Mouse (Mus musculus) frontal cortex, postnatal 36 days (tissue): ENCODE results near the gene Klc1.
A peak's percentile ranks its signal among the peaks of the same experiment; 100 is the strongest.

Experiments used
- DNase-seq, 2 experiments: peaks; one replicate each; pipeline ENCODE4 v3.0.0; 2022; ENCODE audit warnings: low spot score in 2 of 2

The Klc1 gene

GRCm38 (mm10) chr12:111743981-111744423 is 14.6 kb upstream of the Klc1 start:
- DNase-seq = no peak

- no peak for DNase-seq
Observed at GRCm38 (mm10) chr12:111745274-111745673, 13.4 kb upstream of the Klc1 start.

GRCm38 (mm10) chr12:111746091-111746490 is 12.6 kb upstream of the Klc1 start:
- no peak for DNase-seq

- DNase-seq = no peak
Observed at GRCm38 (mm10) chr12:111747421-111747820, 11.2 kb upstream of the Klc1 start.

GRCm38 (mm10) chr12:111750739-111751138 is 7.9 kb upstream of the Klc1 start:
- DNase-seq = no peak

- peak in 1 of 2 experiments; percentile 47 for DNase-seq
Observed at GRCm38 (mm10) chr12:111752491-111752890, 6.2 kb upstream of the Klc1 start.

- no peak for DNase-seq
Observed at GRCm38 (mm10) chr12:111753347-111753746, 5.3 kb upstream of the Klc1 start.

GRCm38 (mm10) chr12:111754710-111755109 is 3.9 kb upstream of the Klc1 start:
- no peak for DNase-seq

GRCm38 (mm10) chr12:111755231-111755630 is 3.4 kb upstream of the Klc1 start:
- no peak for DNase-seq

GRCm38 (mm10) chr12:111756082-111756697 is 2.5 kb upstream of the Klc1 start:
- DNase-seq = no peak

GRCm38 (mm10) chr12:111756698-111757082 is 2.0 kb upstream of the Klc1 start:
- no peak for DNase-seq

- DNase-seq = no peak
Observed at GRCm38 (mm10) chr12:111757561-111758325, 906 bp upstream of the Klc1 start.

GRCm38 (mm10) chr12:111759176-111760061 is 770 bp downstream of the Klc1 start:
- no peak for DNase-seq

- DNase-seq = no peak
Observed at GRCm38 (mm10) chr12:111760306-111760908, 1.8 kb downstream of the Klc1 start.

GRCm38 (mm10) chr12:111762620-111763280 is 4.1 kb downstream of the Klc1 start:
- DNase-seq = peak in 1 of 2 experiments; percentile 49

- DNase-seq = no peak
Observed at GRCm38 (mm10) chr12:111766313-111767236, 7.9 kb downstream of the Klc1 start.

- DNase-seq = no peak
Observed at GRCm38 (mm10) chr12:111768322-111768928, 9.8 kb downstream of the Klc1 start.

- no peak for DNase-seq
Observed at GRCm38 (mm10) chr12:111769306-111769705, 10.7 kb downstream of the Klc1 start.

- DNase-seq = no peak
Observed at GRCm38 (mm10) chr12:111769816-111770577, 11.3 kb downstream of the Klc1 start.
